Mouse (Mus musculus) G1E (cell line): ENCODE results near the gene Mgrn1.

ENCODE experiments used
- CTCF ChIP-seq: IDR thresholded peaks from 2 replicates; pipeline ENCODE4 v1.5.1; 2012; ENCODE audit warnings: low read depth, low read length, inconsistent platforms, mixed read lengths
- GATA1 ChIP-seq: IDR thresholded peaks from 2 replicates; pipeline ENCODE4 v1.6.1; 2012; ENCODE audit warnings: borderline replicate concordance, low read length, inconsistent platforms, mixed read lengths
- TAL1 ChIP-seq: conservative IDR thresholded peaks from 2 replicates; pipeline ENCODE4 v1.6.1; 2012; ENCODE audit warnings: low read depth, low read length, inconsistent platforms, mixed read lengths

- TF ChIP-seq CTCF (no peak), GATA1 (no peak), TAL1 (no peak)
These were observed 24.7 kb downstream of the Mgrn1 start for GRCm38 (mm10) chr16:4910758-4911157.
